Mouse (Mus musculus) 3134 (cell line): ENCODE results near the gene Wasf2.

Source experiments
- DNase-seq: peaks from one replicate; pipeline ENCODE4 v3.0.0-alpha.2; 2011; ENCODE audit warnings: low spot score; ENCODE audit not compliant: insufficient read length; ENCODE audit errors: extremely low read depth

Gene Wasf2

DNA sequence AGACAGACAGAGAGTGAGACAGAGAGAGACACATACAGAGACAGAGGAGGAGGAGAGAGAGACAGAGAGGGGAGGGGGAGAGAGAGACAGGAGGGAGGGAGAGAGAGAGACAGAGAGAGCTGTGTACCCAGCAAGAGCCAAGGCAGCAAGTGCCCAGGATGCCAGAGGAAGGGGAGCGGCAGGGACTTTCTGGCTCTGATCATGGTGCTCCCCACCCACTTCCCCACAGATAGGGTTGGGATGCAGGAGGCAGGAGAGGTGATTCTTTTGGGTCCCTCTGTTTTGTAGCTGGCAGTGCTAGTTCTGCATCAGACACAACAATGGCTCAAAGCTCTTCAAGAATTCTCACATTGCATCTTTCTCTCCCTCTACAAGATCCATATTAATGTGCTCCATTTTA is 8.9 kb upstream of the Wasf2 start:
- DNase-seq: no peak

DNA sequence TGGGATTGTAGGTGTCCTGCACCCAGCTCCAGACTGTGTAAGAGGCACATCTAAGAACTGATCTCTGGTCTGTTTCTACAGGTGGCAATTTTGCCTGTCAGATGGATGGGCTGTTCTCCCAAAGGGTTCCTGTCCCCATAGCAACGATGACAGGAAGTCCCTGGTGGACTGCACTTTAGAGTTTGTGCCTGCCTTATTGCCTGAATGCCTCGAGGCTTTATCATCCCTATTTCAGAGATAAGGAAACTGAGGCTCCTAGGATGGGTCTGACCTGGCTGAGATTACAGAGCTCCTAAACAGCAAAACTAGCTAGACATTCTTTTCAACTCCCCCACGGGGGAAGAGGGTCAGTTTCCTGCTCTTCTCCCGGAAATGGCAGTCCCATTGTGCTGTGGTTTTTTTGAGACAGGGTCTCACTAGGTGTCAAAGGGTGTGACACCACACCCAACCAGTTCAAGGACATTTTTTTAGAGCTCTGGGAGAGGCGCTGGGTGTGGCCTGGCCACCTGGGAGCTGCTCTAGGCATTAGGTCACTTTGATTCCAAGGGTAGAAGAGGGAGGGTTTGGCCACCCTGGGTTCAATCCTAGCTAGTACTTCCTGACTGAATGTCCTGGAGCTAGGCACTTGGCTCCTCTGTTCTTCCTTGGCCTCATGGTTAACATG is 8.2 kb upstream of the Wasf2 start:
- DNase-seq: no peak

DNA sequence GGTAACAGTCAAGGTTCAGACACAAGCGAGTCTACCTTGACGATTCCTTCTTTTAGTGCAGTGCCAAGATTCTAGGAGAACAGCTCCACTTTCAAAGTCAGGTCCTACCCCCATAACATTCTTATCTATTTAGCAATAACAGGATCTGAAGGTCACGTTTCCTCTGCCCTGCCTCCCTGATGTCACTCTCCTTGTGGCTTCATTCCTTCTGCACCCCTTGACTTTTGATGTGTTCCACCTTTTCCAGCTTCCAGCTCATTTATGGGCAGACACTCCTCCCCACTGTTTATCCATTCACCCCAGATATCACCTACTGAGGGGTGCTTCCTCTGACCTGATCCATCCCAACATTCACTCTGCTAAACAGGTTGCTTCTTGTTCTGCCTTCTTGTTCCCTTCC is 3.2 kb upstream of the Wasf2 start:
- no peak for DNase-seq

DNA sequence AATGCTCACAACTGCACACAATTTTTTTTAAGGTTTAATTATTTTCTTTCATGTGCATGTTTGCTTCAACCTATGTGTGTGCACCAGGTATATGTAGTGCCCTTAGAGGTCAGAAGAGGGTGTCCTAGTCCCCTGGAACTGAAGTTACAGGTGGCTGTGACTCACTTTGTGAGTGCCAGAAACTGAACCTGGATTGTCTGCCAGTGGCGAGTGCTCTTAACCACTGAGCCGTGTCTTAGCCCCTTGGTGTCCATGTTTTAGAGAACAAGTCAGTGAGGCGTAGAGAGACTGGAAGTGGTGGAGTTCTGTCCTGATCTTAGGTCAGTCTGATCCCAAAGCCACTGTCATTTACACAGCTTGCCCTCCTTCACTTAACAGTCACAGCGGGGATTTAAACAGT is 2.4 kb upstream of the Wasf2 start:
- no peak for DNase-seq

DNA sequence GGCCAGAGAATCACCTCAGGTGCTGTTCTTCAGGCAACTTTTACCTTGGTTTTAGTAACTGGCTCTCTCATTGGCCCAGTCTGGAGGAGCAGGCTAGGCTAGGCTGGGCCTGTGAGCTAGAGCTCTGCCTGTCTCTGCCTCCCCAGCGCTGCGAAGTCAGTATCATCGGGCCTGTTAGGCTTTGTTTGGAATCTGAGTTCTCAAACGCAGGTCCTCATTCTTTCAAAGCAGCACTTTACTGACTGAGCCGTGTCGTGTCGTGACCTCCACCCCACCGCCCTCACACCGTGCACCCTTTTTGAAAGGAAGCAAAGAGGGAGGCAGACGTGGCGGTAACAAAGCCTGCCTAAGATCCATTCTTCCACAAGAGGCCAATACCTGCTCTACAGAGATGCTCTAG is 914 bp upstream of the Wasf2 start:
- DNase-seq: no peak

GRCm38 (mm10) chr4:133130890-133131741 is 811 bp downstream of the Wasf2 start:
- DNase-seq: no peak

GRCm38 (mm10) chr4:133132027-133132426 is 1.7 kb downstream of the Wasf2 start:
- peak; percentile 26 for DNase-seq

- DNase-seq: no peak
Measured at GRCm38 (mm10) chr4:133136946-133137345, 6.6 kb downstream of the Wasf2 start.

DNA sequence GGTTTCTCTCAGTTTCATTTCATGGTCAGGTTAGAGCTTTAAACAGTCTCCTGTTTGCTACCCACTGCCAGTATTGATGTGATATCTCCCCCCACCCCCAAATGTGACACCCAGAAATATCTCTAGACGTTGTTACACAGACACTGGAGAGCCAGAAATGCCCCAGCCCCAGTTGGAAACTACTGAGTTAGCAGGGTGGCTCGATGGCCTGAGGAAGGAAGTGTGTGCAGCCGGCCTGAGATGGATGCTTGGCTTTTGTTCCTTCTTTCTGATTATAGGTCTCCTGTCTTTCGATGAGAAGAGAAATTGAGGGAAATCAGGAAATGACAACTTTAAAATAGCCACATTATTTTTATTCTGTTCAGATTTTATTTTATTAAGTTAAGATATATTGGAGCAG is 8.7 kb downstream of the Wasf2 start:
- DNase-seq: no peak

DNA sequence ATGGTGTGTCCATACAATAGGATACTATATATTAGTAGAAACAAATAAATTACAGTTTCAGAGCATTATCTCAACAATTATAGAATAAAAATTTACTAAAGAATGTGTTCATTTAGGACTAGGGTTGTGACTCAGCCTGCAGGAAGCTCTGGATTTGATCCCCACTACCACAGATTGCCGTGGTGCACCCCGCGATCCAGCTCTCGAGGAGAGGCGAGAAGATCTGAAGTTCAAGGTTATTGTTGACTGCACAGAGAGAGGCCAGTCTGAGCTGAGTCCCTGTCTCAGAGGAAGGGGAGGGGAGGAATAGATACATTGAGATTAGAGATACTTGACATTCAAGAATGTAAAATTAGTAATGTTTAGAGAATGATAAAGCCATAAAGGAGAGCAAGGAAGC is 24.7 kb downstream of the Wasf2 start:
- DNase-seq: no peak

GRCm38 (mm10) chr4:133155726-133156125 is 25.4 kb downstream of the Wasf2 start:
- DNase-seq: no peak

DNA sequence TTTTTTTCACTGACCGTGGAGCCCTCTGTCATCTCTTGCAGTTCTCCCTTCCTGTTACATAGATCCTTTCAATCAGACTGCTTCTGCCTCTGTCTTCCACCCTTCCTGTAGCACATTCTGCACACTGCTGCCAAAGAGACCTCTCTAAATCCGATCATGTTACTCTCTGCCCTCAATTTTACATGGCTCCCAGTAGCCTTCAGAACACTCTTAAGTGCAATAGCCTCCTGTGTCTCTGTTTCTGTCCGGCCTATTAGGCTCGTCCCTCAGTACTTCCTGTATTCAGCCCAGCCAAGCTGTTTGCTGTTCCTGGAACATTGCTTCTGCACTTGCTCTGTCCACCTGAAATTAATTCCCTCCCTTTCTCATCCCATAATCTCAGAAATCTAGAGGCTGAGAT is 26.1 kb downstream of the Wasf2 start:
- DNase-seq: no peak

DNA sequence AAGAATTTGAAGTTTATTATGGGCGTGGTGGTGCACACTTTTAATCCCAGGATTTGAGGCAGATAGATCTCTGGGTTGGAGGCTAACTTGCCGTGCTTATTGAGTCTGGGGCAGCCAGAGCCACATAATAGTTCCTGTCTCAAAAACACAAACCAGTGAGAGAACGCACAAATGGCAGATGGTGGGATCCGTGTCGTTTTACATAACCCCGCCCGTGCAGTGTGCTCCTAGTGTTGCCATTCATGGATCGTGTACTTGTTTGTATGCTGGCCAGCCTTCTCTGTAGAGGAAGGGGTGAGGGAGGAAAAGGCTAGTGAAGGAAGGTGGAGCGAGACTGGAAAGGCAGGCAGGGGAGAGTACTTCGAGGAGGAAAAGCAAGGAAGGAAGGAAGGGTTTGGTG is 26.5 kb downstream of the Wasf2 start:
- DNase-seq: no peak

GRCm38 (mm10) chr4:133159127-133159526 is 28.8 kb downstream of the Wasf2 start:
- no peak for DNase-seq

GRCm38 (mm10) chr4:133159646-133160045 is 29.3 kb downstream of the Wasf2 start:
- DNase-seq: no peak

DNA sequence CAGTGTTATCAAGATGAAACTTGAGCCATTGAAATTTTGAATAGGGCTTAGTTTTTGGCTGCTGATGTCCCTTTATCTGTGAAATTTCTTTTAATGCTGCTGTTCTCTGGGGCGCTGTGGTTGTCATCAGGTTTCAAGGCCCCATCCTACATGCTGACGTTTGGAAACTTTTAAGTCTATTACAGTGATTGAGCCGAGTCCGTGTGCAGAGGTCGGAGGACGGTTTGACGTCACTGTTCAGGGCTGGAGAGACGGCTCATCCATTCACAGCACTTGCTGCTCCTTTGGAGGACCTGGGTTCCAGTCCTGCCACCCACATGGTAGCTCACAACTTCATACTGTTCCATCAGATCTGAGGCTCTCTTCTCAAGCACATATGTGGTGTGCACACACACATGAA is 29.9 kb downstream of the Wasf2 start:
- DNase-seq: no peak

DNA sequence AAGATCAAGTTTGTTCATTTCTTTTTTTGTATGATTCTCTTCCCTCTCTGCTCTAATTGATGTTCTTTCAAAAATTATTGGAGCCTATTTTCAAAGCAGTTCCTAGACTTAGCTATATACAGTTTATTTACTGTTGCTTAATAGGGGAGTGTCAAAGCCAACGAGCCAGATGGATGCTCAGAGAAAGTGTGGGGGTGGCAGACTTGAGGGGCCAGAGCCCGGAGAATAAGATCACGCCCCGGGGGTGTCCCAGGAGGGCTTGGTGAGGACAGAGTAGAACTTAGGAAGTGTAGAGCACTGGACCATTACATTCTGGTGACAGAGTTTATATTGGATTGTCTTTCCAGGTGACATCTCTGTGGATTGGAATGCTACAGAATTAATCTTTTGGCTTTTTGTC is 30.5 kb downstream of the Wasf2 start:
- DNase-seq: no peak

DNA sequence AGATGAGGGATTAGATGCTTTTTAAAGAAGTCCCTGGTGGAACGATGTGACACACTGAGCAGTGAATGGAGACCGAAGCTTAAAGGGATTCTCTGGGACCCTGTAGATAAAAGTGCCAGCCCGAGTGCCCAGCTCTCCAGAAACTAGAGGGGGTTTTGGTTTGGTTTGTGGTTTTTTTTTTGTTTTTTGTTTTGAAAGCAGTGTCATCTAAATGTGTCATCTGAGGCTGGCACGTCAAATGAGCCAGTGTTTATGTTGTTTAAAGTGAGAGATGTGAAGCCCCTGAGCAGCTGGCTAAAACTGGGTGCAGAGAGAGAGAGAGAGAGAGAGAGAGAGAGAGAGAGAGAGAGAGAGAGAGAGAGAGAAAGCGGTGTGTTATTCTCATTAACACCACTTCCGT is 31.9 kb downstream of the Wasf2 start:
- no peak for DNase-seq

GRCm38 (mm10) chr4:133166773-133167172 is 36.5 kb downstream of the Wasf2 start:
- no peak for DNase-seq

GRCm38 (mm10) chr4:133169237-133170055 is 39.1 kb downstream of the Wasf2 start:
- DNase-seq: no peak

DNA sequence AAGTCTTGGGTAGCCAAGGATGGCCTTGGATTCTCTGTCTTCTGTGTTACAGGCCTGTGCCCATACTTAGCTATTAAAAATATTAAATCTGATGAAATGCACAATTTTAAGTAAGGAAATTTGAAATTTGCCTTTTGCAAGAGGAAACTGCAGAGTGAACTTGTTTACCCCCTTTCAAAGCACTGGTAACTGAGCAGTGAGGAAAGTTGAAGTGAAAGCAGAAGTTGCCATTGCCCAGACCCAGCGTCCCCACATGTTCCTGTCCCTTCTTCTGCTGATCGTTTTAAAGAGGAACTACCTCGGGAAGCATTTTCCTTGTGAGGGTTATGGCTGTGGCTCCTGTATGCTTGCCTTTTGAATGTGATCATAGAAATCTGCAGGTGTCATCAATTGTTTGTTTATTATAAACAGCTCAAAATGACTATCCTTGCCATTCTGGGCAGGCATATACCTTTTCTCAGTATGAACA is 39.8 kb downstream of the Wasf2 start:
- no peak for DNase-seq
